Mouse (Mus musculus) thymus, postnatal 10 days (tissue): ENCODE data around the gene Btbd35f12.
"Not testable (repeated sequence)": the region's sequence is repeated elsewhere in the genome, so short reads cannot be mapped to it uniquely, and the experiment has no call there.

Experiments
- DNase-seq, 2 experiments: peaks; one replicate each; pipeline ENCODE4 v3.0.0; 2021; ENCODE audit warnings: low spot score in 2 of 2

Btbd35f12 gene

DNA sequence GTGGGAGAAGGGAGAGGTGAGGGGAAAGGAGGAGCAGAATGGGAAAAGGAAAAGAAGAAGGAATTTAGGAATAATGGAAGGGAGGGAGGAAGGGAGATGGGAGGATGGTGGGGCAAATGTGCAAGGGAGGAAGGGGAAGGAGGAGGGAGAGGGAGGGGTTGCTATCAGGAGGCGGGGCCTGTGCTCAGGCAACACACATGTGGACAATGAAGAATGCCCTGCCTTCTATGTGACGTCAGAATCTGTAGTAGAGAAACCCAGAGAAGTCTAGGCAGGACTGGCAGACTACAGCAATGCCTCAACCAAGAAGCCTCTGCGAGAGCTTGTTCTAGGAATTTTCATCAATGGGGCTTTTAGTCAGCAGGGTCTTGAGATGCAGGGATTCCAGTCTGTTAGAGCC lies at the start of gene Btbd35f12:
Gene Btbd35f12 (plus strand): TSS at position 301 of the 400 bp plus-strand sequence.
- not testable (repeated sequence) for DNase-seq

DNA sequence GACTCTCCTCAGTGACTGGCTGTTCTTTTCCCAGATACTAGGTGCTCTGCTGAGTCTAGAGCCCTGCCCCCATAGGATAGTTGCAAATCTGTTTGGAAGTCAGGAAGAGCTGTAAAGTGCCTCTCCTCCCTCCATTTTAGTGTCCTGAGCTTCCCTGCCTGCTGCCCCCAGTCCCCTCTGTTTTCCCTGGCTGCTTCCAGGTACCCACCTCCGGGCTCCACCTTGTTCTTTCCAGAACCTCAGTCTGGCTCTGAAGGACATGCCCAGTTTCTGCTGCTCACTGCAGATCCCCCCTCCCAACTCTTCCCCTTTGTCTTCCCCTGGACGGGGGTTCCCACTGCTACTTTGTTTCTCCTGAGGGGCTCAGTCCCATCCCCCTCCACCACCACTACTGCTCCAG lies 40.1 kb downstream of the Btbd35f12 start:
- DNase-seq: not testable (repeated sequence)
